Mouse (Mus musculus): ENCODE data around the gene Btg3.
A peak's percentile ranks its signal among the peaks of the same experiment; 100 is the strongest.
"Not testable (repeated sequence)": the region's sequence is repeated elsewhere in the genome, so short reads cannot be mapped to it uniquely, and the experiment has no call there.

Btg3 gene

GRCm38 (mm10) chr16:78376745-78377570 is at the start of gene Btg3:
Gene Btg3, minus strand, starts transcription at chr16:78377192.
- DNase-seq = peak; percentile 84 to 91

GRCm38 (mm10) chr16:78417733-78418132 is 40.7 kb upstream of the Btg3 start:
- no peak for DNase-seq

GRCm38 (mm10) chr16:78416500-78416899 is 39.5 kb upstream of the Btg3 start:
- no peak for DNase-seq

- DNase-seq = no peak
Measured at GRCm38 (mm10) chr16:78409991-78410390, 33.0 kb upstream of the Btg3 start.

- no peak for DNase-seq
Measured at GRCm38 (mm10) chr16:78407855-78408254, 30.9 kb upstream of the Btg3 start.

GRCm38 (mm10) chr16:78406657-78407056 is 29.7 kb upstream of the Btg3 start:
- no peak for DNase-seq

GRCm38 (mm10) chr16:78402316-78402715 is 25.3 kb upstream of the Btg3 start:
- DNase-seq = no peak

- DNase-seq = no peak
Measured at GRCm38 (mm10) chr16:78399423-78399822, 22.4 kb upstream of the Btg3 start.

GRCm38 (mm10) chr16:78398734-78399133 is 21.7 kb upstream of the Btg3 start:
- no peak for DNase-seq

GRCm38 (mm10) chr16:78391354-78391753 is 14.4 kb upstream of the Btg3 start:
- no peak for DNase-seq

- DNase-seq = peak; percentile 56 to 69
Measured at GRCm38 (mm10) chr16:78389986-78390385, 13.0 kb upstream of the Btg3 start.

GRCm38 (mm10) chr16:78389122-78389521 is 12.1 kb upstream of the Btg3 start:
- DNase-seq = peak in 1 of 2 experiments; percentile 6

- no peak for DNase-seq
Measured at GRCm38 (mm10) chr16:78378493-78378892, 1.5 kb upstream of the Btg3 start.

GRCm38 (mm10) chr16:78375821-78376691 is 936 bp downstream of the Btg3 start:
- peak; percentile 29 to 51 for DNase-seq

GRCm38 (mm10) chr16:78375222-78375621 is 1.8 kb downstream of the Btg3 start:
- DNase-seq = peak; percentile 2 to 4

- no peak for DNase-seq
Measured at GRCm38 (mm10) chr16:78373743-78374142, 3.2 kb downstream of the Btg3 start.

GRCm38 (mm10) chr16:78372786-78373185 is 4.2 kb downstream of the Btg3 start:
- DNase-seq = no peak

- DNase-seq = no peak
Measured at GRCm38 (mm10) chr16:78371491-78372046, 5.4 kb downstream of the Btg3 start.

- not testable (repeated sequence) for DNase-seq
Measured at GRCm38 (mm10) chr16:78364554-78364953, 12.4 kb downstream of the Btg3 start.

GRCm38 (mm10) chr16:78361466-78361865 is 15.5 kb downstream of the Btg3 start:
- DNase-seq = no peak

- DNase-seq = peak in 1 of 2 experiments; percentile 8
Measured at GRCm38 (mm10) chr16:78357757-78358156, 19.2 kb downstream of the Btg3 start.

GRCm38 (mm10) chr16:78347328-78347926 is 29.6 kb downstream of the Btg3 start:
- DNase-seq = no peak
